Mouse (Mus musculus) hindbrain, embryonic 14.5 days (tissue): ENCODE results near the gene Ptafr. TPM values are rescaled to one million over a fixed set of nuclear protein-coding genes. Genes with fewer than 3 reads are reported as not detected.
A peak's percentile ranks its signal among the peaks of the same experiment; 100 is the strongest.

Experiments used
- ATAC-seq: fragments of 200-750 bp; cut with Nextera tagmentation; 2 replicates; pipeline ENCODE4 v1.8.0; 2017; ENCODE audit warnings: moderate number of reproducible peaks, mild to moderate bottlenecking, moderate TSS enrichment, moderate library complexity; ENCODE audit not compliant: low FRiP score
- DNase-seq: peaks from one replicate; pipeline ENCODE4 v3.0.0-alpha.2; 2015; ENCODE audit warnings: low spot score
- H3K27ac ChIP-seq: fragments of 300-500 bp; sonication (generic); 2 replicates; pipeline ENCODE4 v1.5.1; 2014; ENCODE audit warnings: mild to moderate bottlenecking, moderate library complexity
- H3K27me3 ChIP-seq: fragments of 300-500 bp; sonication (generic); 2 replicates; pipeline ENCODE4 v1.6.1; 2014; ENCODE audit warnings: mild to moderate bottlenecking, low read length, mixed read lengths; ENCODE audit not compliant: control insufficient read depth, insufficient read depth
- H3K36me3 ChIP-seq: fragments of 300-500 bp; sonication (generic); replicated peaks from 2 replicates; pipeline ENCODE4 v1.6.1; 2014; ENCODE audit not compliant: control insufficient read depth, insufficient read depth
- H3K4me1 ChIP-seq: fragments of 300-500 bp; sonication (generic); replicated peaks from 2 replicates; pipeline ENCODE4 v1.6.1; 2014; ENCODE audit warnings: antibody characterized with exemption, low read length, mixed read lengths; ENCODE audit not compliant: control insufficient read depth, insufficient read depth
- H3K4me2 ChIP-seq: fragments of 300-500 bp; sonication (generic); replicated peaks from 2 replicates; pipeline ENCODE4 v1.6.1; 2014; ENCODE audit warnings: mild to moderate bottlenecking, moderate library complexity
- H3K4me3 ChIP-seq: fragments of 300-500 bp; sonication (generic); replicated peaks from 2 replicates; pipeline ENCODE4 v1.5.1; 2014; ENCODE audit warnings: mild to moderate bottlenecking, low read length
- H3K9ac ChIP-seq: fragments of 300-500 bp; sonication (generic); 2 replicates; pipeline ENCODE4 v1.6.1; 2014
- H3K9me3 ChIP-seq: fragments of 300-500 bp; sonication (generic); 2 replicates; pipeline ENCODE4 v1.6.1; 2016; ENCODE audit warnings: low read length; ENCODE audit not compliant: control insufficient read depth
- WGBS: fragments of 180-500 bp; shearing (Covaris S2); extraction: QIAGEN DNeasy Blood & Tissue Kit; methylation state at CpG from one replicate; pipeline ENCODE4 v1.1.7; 2014; 5-methylcytosine and 5-hydroxymethylcytosine counted together
- polyA plus RNA-seq: library from polyadenylated mRNA; unstranded; fragments of >200 nt; fragmentation: Nextera tagmentation; extraction: Ambion mirVana; gene quantifications from 2 replicates; pipeline ENCODE4 v1.2.1, GENCODE M21; 2014

Gene Ptafr
- polyA plus RNA-seq, 1 experiment from 2014 or later = 0.67 TPM

- no peaks in the 10 kb centered on the region for H3K27me3 ChIP-seq
- no peak overlapping the region for H3K4me3 ChIP-seq
- ATAC-seq (no peak), DNase-seq (no peak)
- H3K27ac ChIP-seq = no peak overlapping the region
- H3K9ac ChIP-seq = no peak overlapping the region
- H3K4me2 ChIP-seq = no peak overlapping the region
- WGBS = 89% methylated on average over 4 of the region's 4 CpGs
- H3K36me3 ChIP-seq = peaks cover 21% of the 10 kb centered on the region
- no peaks in the 10 kb centered on the region for H3K9me3 ChIP-seq
- peaks cover 22% of the 10 kb centered on the region for H3K4me1 ChIP-seq
These were observed 34.5 kb upstream of the Ptafr start for GRCm38 (mm10) chr4:132529344-132529743.

GRCm38 (mm10) chr4:132530033-132530804 is 33.6 kb upstream of the Ptafr start:
- ATAC-seq (no peak), DNase-seq (no peak)
- no peak overlapping the region for H3K27ac ChIP-seq
- H3K9me3 ChIP-seq = no peaks in the 10 kb centered on the region
- no peak overlapping the region for H3K4me2 ChIP-seq
- H3K9ac ChIP-seq = no peak overlapping the region
- H3K4me3 ChIP-seq = no peak overlapping the region
- WGBS = 96% methylated on average over 20 of the region's 20 CpGs
- H3K36me3 ChIP-seq = peaks cover 21% of the 10 kb centered on the region
- H3K27me3 ChIP-seq = no peaks in the 10 kb centered on the region
- peaks cover 22% of the 10 kb centered on the region for H3K4me1 ChIP-seq

- ATAC-seq = no peak
- Histone ChIP-seq H3K4me1 (peaks cover 32% of the 10 kb centered on the region), H3K4me2 (peak overlapping the region; percentile 70), H3K36me3 (peaks cover 21% of the 10 kb centered on the region), H3K4me3 (peak overlapping the region; percentile 81), H3K27me3 (no peaks in the 10 kb centered on the region), H3K9ac (peak overlapping the region; percentile 97), H3K27ac (peak overlapping the region; percentile 98), H3K9me3 (no peaks in the 10 kb centered on the region)
- no peak for DNase-seq
- WGBS = 38% methylated on average over 5 of the region's 5 CpGs
These were observed 31.4 kb upstream of the Ptafr start for GRCm38 (mm10) chr4:132532496-132532895.

- peaks cover 32% of the 10 kb centered on the region for H3K4me1 ChIP-seq
- peak; percentile 92 for ATAC-seq
- peak within 1 kb of the TSS; percentile 98 for H3K27ac ChIP-seq
- DNase-seq = peak; percentile 93
- H3K9me3 ChIP-seq = no peaks in the 10 kb centered on the region
- H3K27me3 ChIP-seq = no peaks in the 10 kb centered on the region
- under 1% methylated on average over 63 of the region's 63 CpGs for WGBS
- H3K4me2 ChIP-seq = peak within 1 kb of the TSS; percentile 70
- H3K4me3 ChIP-seq = peak within 1 kb of the TSS; percentile 81
- peak within 1 kb of the TSS; percentile 97 for H3K9ac ChIP-seq
- peaks cover 21% of the 10 kb centered on the region for H3K36me3 ChIP-seq
These were observed 30.6 kb upstream of the Ptafr start, which contains the start of gene Atpif1 for GRCm38 (mm10) chr4:132532981-132533916. Atpif1 (minus strand) TSS chr4:132533659.

GRCm38 (mm10) chr4:132535406-132536121 is 28.3 kb upstream of the Ptafr start, which contains the start of gene Dnajc8:
Dnajc8 (plus strand) TSS chr4:132535550.
- Histone ChIP-seq H3K9ac (peak within 1 kb of the TSS; percentile 95), H3K4me1 (peaks cover 32% of the 10 kb centered on the region), H3K36me3 (peaks cover 26% of the 10 kb centered on the region), H3K9me3 (no peaks in the 10 kb centered on the region), H3K27ac (peak within 1 kb of the TSS; percentile 80), H3K4me2 (peak within 1 kb of the TSS; percentile 89), H3K4me3 (peak within 1 kb of the TSS; percentile 97), H3K27me3 (no peaks in the 10 kb centered on the region)
- WGBS = under 1% methylated on average over 60 of the region's 60 CpGs
- ATAC-seq (peak; percentile 69), DNase-seq (peak; percentile 94)

GRCm38 (mm10) chr4:132539481-132539880 is 24.4 kb upstream of the Ptafr start:
- Histone ChIP-seq H3K4me2 (no peak overlapping the region), H3K36me3 (peaks cover 57% of the 10 kb centered on the region), H3K9ac (no peak overlapping the region), H3K27me3 (no peaks in the 10 kb centered on the region), H3K27ac (no peak overlapping the region), H3K4me1 (peaks cover 10% of the 10 kb centered on the region), H3K9me3 (no peaks in the 10 kb centered on the region), H3K4me3 (no peak overlapping the region)
- WGBS = 93% methylated on average over 5 of the region's 5 CpGs
- ATAC-seq (no peak), DNase-seq (no peak)

GRCm38 (mm10) chr4:132541413-132541812 is 22.5 kb upstream of the Ptafr start:
- DNase-seq (no peak), ATAC-seq (no peak)
- peaks cover 7% of the 10 kb centered on the region for H3K4me1 ChIP-seq
- H3K4me2 ChIP-seq = no peak overlapping the region
- 90% methylated on average over 4 of the region's 4 CpGs for WGBS
- no peaks in the 10 kb centered on the region for H3K9me3 ChIP-seq
- H3K9ac ChIP-seq = no peak overlapping the region
- H3K27me3 ChIP-seq = no peaks in the 10 kb centered on the region
- no peak overlapping the region for H3K27ac ChIP-seq
- H3K4me3 ChIP-seq = no peak overlapping the region
- H3K36me3 ChIP-seq = peaks cover 73% of the 10 kb centered on the region

GRCm38 (mm10) chr4:132542724-132543123 is 21.1 kb upstream of the Ptafr start:
- Histone ChIP-seq H3K27me3 (no peaks in the 10 kb centered on the region), H3K36me3 (peaks cover 86% of the 10 kb centered on the region), H3K4me2 (no peak overlapping the region), H3K9me3 (no peaks in the 10 kb centered on the region), H3K27ac (no peak overlapping the region), H3K4me1 (no peaks in the 10 kb centered on the region), H3K9ac (no peak overlapping the region), H3K4me3 (no peak overlapping the region)
- no peak for ATAC-seq
- WGBS = 95% methylated on average over 1 of the region's 1 CpGs
- DNase-seq = no peak
